Mouse (Mus musculus) embryonic fibroblast, embryonic 13.5 days (primary cell): Measurements from ENCODE around the gene Pip4k2a.

Experiments used
- CTCF ChIP-seq: IDR thresholded peaks from 2 replicates; pipeline ENCODE4 v1.5.1; 2011; ENCODE audit warnings: mild to moderate bottlenecking, control low read depth, low read length, moderate library complexity, borderline replicate concordance; ENCODE audit not compliant: insufficient read depth
- POLR2A ChIP-seq: IDR thresholded peaks from 2 replicates; pipeline ENCODE4 v1.6.1; 2011; ENCODE audit warnings: low read depth, mild to moderate bottlenecking, control low read depth, low read length, moderate library complexity

GRCm38 (mm10) chr2:18969066-18969681, 28.8 kb downstream of the Pip4k2a start:
- TF ChIP-seq POLR2A (no peak), CTCF (no peak)
